Mouse (Mus musculus): ENCODE data around the gene Tmbim1. TPM values are rescaled to one million over a fixed set of nuclear protein-coding genes. Genes with fewer than 3 reads are reported as not detected.

The Tmbim1 gene
- total RNA-seq, 2 experiments from 2014 or later: 13.8 to 24.6 TPM

DNA sequence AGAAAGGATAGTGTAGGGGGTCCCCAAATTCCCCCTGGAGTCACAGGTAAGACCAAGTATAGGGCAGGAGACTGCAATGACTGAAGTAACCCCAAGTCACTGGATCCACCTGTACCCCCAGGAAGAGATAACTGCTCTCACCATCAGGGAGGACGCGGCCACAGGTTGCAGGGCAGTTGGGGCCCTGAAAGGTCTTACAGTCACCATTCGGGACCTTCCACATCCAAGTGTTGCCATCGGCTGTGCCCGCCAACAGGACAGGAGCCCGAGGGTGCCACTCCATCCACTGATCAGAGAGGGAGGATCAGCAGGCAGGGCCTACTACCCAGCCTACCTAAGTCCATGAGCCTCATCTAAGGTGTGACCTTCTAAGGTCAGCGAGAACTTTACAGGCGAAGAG is 23.5 kb downstream of the Tmbim1 start:
- ATAC-seq (replicated peaks; ENCODE audit: poor library complexity, severe bottlenecking): no peak

DNA sequence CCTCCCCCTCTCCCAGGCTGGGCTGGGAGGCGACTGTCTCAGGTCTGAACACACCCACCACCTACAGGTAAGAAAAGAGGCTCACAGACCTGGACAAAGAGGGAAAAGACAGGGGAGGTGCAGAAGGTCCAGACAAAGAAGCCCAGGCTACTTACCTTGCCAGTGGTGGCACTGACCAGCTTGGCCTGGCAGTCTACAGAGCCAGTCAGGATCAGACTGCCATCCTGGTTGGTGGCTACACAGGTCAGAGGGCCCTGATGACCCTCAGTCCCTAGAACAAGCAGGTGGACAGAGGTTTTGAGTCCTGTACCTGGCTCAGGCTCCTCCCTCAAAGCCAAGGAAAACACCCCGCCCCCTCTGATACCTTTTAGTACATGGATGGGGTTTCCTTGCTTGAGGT is 24.1 kb downstream of the Tmbim1 start:
- no peak for ATAC-seq (replicated peaks; ENCODE audit: poor library complexity, severe bottlenecking)

DNA sequence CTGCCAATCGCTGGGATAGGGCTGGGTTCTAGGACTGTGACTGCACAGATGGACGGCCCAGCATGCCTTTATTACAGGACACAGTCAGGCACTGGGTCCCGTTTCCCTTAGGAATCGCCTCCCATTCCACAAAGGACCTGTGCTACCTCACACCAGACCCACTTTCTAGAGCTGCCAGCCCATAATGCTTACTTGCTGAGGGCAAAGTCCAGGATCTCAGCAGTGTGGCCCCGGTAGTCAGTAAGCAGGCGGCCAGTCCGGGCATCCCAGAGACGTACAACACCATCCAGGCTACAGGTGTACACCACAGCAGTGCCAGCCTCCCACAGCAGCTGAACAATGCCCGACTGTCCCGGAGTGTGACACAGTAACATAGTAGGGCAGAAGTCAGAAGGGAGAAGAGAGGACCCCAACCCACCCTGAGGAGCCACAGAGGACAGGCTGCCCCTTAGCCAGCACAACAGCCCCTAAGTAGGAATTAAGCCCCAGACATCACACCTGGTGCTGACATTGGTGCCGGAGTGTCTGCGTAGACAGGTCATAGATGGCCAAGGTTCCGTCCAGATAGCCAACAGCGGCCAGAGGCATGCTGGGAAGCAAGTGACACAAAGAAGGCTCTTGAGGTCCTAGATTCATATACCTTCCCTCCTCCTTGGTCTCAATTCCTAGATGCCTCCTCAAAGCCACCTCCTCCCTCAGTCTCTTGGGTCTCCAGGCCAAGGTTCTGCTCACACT is 24.7 kb downstream of the Tmbim1 start:
- no peak for ATAC-seq (replicated peaks; ENCODE audit: poor library complexity, severe bottlenecking)

DNA sequence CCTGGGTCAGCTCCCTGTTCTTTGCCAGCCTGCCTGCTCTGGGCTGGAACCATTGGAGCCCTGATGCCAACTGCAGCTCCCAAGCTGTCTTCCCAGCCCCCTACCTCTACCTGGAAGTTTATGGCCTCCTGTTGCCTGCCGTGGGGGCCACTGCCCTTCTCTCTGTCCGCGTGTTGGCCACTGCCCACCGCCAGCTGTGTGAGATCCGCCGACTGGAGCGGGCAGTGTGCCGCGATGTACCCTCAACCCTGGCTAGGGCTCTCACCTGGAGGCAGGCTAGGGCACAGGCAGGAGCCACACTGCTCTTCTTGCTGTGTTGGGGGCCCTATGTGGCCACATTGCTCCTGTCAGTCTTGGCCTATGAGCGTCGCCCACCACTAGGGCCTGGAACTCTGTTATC is 26.4 kb downstream of the Tmbim1 start:
- peak; percentile 8; the same call in 1 of the 2 replicates for ATAC-seq (replicated peaks; ENCODE audit: poor library complexity, severe bottlenecking)

DNA sequence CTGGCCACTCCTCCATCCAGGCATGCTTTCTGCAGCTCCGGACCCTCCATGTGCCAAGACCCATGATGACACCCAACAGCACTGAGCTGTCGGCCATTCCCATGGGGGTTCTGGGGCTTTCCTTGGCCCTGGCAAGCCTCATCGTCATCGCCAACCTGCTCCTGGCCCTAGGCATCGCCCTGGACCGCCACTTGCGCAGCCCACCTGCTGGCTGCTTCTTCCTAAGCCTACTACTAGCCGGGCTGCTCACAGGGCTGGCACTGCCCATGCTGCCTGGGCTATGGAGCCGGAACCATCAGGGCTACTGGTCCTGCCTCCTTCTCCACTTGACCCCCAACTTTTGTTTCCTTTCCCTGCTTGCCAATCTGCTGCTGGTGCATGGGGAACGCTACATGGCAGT is 26.9 kb downstream of the Tmbim1 start, which contains the start of gene Gpbar1:
Gene Gpbar1 (plus strand): TSS at position 13 of the 400 bp plus-strand sequence.
- ATAC-seq (replicated peaks; ENCODE audit: poor library complexity, severe bottlenecking): no peak

DNA sequence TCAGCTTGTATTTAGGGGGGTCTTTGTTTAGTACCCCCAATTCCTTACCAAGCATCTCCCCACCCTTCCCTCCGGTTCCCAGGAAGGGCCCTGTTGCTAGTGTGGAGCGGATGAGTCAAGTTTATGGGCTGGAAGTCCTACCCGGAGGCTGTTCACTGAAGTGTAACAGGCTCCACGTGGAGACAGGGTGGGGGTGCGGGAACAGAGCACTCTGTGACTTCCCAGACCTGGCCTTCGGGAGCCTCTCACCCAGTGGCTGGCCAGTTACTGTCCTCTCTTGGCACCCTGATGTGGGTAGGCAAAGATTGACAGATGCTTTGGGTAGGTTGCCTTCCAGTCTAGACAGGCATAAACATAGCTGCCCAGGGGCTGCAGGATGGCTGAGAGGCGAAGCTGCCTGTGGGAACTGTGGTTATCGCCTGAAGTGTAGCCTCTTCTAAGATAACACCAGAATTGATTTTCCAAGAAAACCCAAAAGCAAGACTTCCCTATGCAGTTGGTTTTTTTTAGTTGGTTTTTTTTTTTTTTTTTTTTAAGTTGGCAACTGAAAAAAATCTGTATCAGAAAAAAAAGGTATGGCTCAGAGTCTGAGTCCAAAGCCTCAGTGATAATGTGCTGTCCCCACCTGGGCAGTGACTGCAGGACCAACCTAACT is 27.4 kb downstream of the Tmbim1 start:
- no peak for ATAC-seq (replicated peaks; ENCODE audit: poor library complexity, severe bottlenecking)

DNA sequence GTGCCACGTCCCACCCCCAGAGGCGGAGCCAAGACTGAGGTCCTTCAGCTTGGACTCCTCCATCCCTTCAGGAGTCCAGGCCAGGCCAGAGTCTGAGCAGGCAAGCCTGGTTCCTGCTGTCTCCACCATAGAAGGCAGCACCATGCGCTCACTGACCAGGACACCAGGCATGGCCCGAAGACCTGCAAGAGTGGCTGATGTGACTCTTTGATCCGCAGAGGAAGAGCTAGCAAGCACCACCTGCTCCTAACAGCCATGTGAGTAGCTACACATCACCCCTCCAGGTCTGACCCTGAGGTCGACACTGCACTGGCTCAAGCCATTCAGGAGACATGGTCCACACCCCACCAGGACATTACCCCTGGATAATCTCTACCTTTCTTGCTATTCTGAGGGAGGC is 28.4 kb downstream of the Tmbim1 start:
- ATAC-seq (replicated peaks; ENCODE audit: poor library complexity, severe bottlenecking): no peak

DNA sequence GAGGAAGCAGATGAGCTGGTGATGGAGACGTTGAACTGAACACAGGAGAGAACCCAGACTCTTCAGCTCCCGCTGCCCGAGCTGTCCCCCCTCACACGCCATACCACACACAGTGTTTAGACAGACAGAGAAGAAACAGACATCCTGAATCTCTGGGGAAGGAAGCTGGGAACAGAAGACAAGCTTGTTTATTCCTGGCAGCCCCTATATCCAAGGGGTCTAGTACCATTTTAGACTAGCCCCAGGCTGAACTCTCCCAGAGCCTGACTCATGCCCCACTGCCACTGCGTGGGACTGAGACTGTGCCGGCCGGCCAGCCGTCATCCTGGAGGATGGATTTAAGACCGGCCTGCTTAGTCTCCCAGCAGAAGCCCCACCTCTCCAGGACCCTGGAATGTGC is 30.4 kb downstream of the Tmbim1 start:
- ATAC-seq (replicated peaks; ENCODE audit: poor library complexity, severe bottlenecking): 0 out of 2 replicates have a peak, but pooled peaks have one; percentile 10

DNA sequence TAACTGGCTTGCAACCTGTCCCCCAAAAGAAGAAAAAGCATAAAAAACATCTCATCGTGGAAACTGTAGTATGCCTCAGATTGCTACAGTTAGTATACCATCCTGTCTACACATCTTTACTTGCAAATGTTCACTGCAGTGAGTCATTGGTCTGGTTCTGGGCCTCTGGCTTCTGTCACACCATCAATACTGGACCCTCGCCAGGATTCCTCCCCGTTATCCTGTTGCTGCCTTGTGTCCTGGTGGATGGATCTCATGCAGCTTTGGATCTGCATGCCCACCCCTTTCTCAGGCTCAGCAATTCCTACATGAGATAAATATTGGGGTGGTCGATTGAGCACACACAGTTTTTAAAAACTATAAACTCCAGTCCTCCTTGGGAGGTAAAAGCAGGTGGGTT is 33.8 kb downstream of the Tmbim1 start:
- no peak for ATAC-seq (replicated peaks; ENCODE audit: poor library complexity, severe bottlenecking)

DNA sequence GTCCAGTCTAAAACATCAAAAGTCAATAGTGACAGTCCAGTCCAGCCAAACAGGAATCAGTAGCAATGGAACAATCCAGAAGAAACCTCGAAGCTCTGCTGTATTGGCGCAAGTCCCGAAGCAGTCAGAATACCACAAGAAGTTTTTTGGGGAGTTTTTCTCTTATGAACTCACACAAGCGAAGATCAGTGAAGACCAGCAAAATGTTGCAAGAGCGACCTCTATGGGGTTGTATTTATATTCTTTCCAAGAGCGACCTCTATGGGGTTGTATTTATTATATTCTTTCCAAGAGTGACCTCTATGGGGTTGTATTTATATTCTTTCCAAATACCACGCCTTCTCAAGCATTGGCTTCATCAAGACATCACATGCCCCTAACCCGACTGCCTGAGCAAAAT is 36.7 kb downstream of the Tmbim1 start:
- ATAC-seq (replicated peaks; ENCODE audit: poor library complexity, severe bottlenecking): no peak

DNA sequence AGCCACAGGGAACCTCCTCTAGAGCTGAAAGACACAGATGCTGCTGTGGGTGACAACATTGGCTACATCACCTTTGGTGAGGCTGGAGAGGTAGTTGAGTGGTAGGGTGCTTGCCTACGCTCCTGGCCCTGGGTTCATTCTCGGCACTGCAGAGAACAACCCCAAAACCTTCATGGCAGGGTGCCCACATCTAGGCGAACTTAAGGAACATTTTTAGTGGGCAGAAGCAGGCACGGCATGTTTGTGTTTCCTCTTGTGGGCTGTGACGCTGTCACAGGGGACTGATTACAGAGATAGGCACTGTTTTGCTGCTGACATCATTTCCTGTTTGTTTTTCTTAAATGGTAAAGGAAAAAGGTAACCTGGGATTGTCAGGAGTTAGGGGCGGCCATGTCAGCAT is 42.9 kb downstream of the Tmbim1 start:
- no peak for ATAC-seq (replicated peaks; ENCODE audit: poor library complexity, severe bottlenecking)

DNA sequence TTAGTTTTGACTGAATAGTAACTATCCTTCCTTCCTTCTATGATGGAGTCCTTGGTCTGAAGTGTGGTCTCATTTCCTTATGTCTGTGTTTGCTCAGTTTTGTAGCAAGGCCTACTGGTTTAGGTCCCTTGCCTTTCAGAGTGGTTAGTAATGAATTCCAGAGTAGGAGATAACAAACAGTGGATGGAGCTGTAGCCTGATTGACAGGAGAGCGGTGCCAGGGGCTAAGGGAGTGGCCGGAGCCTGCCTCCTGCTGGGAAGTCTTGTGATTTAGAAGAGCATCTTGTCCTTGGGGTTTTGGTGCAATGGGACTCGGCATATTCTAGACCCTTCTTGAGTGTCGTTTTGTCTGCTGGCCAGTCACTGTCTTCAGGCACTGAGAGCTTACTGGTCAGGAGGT is 48.6 kb downstream of the Tmbim1 start:
- no peak for ATAC-seq (replicated peaks; ENCODE audit: poor library complexity, severe bottlenecking)

DNA sequence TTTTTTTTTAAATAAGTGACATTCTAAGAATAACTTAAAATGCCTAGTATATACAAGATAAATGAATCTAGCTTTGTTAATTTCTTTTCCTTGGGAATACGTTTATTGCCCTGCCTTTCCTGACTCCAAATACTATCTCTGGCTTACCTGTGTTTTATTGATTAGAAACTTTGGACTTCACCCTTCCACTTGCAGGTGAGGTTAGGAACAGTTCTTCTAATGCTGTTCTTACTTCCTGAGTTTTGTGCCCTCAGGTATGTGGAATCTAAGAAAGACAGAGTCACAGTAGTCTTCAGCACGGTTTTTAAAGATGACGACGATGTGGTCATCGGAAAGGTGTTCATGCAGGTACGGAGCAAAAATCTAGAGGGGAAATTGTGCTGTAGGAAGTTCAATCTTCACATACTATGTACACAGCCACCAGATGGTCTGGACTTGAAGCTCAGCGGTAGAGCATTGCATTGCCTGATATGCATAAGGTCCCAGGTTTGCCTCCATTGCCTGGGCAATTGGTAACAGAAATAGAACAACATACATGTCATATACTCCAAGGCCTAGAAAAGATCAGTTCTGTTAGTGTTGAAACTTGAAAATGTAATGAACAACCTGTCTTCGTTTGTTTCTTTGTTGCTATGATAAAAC is 49.6 kb downstream of the Tmbim1 start:
- ATAC-seq (replicated peaks; ENCODE audit: poor library complexity, severe bottlenecking): no peak

DNA sequence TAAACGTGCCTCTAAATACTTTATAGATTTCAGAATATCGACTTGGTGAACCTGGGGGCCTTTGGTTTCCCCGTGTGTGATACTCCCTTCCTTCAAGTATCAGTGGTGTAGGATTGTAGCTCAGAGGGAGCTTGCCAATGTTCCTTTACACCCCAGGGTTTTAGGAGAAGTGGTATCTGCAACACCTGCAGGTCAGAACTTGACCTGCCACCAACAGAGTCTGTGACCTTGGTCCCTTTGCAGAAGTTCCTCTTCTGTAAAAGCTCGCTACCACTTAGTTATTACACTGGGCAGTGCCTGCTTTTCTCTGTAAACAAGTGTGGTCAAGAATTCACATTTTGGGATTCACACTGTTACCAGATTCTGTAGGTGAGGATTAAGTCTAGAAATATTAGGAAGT is 55.3 kb downstream of the Tmbim1 start:
- peak; percentile 51 for ATAC-seq (replicated peaks; ENCODE audit: poor library complexity, severe bottlenecking)

DNA sequence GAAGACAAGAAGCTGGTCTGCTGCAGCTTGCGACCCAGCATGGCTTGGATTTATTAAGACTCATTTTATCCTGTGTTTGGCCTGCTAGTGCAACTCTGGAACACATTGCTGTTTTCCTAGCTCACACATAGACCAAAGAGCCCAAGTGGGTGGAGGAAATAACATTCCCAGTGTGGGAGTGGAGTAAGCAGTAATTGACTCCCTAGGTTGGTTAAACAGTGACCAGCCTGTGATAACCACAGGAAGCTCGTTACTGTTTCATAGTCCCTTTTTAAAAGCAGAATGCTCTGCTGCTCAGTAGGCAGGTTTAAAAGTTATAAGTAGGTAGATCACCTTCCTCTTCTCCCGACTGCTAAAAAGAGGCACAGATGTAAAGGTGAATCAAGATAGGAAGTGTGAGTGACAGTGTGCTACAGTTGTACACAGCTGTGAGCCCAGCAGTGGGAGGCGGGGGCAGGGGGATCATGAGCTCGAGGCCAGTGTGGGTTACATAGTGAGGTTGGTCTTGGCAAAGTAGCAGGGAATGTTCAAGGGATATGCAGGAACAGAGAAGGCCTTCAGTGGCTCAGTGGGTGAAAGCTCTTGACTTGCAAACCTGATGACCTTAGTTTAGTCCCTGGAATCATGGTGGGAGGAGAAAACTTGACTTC is 56.0 kb downstream of the Tmbim1 start:
- ATAC-seq (replicated peaks; ENCODE audit: poor library complexity, severe bottlenecking): no peak

DNA sequence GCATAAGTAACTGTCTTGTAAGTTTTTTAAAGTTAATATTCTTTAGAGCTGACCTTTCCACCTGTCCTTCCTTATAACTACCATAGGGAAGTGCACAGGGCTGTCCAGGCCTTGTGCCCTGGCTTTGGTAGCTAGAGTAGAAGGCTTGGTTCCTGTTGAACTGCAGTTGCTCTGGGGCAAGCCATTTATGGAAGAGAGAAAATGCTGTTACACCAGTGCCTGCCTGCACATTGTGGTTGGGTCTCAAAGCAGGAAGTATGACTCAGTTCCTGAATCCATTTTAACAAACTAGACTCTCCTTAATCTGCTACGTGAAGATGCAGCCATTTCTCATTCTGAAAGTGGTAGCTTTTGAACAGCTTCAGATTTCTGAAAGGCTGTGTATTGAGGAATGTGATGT is 56.6 kb downstream of the Tmbim1 start:
- ATAC-seq (replicated peaks; ENCODE audit: poor library complexity, severe bottlenecking): peak; percentile 97

DNA sequence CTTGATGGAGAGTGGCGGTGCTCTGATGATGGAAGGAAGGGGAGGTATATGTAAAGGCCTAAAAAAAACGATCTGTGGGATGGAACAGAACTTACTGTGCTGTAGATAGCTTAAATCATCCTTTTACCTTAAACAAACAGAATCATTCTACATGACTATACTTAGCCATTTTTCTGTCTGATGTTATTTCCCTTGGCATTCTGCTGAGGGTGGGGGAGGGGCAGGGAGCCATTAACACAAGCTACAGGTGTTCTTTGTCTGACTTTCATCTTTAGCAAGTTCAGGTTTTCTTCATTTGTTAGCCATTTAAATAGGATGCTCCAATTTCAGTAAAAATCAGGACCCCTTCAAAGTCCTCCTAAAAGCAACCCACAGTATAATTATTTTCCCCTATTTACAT is 59.9 kb downstream of the Tmbim1 start:
- no peak for ATAC-seq (replicated peaks; ENCODE audit: poor library complexity, severe bottlenecking)

DNA sequence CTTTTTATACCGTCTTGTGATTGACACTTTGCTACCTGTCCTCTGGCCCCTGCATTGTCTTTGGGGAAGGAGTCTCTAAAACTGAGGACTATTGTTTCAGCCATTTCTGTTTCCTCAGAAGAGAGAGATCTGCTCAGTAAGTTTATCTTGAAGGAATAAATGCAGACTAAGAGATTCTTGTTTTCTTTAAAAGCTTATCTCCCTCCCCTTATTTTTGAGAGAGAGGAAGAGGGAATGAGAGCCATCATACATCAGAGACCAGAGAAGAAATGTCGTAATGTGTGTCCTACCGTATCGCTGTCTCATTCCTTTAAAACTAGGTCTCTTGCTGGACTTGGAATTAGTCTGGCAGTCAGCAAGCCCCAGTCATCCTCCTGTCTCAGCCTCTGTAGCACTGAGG is 64.6 kb downstream of the Tmbim1 start:
- ATAC-seq (replicated peaks; ENCODE audit: poor library complexity, severe bottlenecking): no peak

DNA sequence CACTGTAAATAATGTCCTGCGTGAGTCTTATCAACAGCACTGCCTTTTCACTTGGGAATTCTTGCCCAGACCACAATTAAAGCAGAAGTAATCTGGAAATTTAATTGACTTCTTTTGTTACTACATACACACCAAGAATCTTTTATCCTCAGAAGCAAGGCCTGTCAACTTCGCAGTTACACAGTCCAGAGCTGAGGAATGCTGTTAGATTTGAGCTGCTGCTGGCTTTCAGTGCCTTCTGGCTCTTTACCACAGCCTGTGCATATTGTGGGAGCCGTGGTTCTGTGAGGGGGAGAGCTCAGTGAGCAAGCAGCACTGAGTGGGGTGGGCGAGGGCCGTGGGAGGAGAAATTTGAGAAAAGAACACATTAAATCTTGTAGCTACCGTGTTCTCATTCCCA is 65.1 kb downstream of the Tmbim1 start:
- no peak for ATAC-seq (replicated peaks; ENCODE audit: poor library complexity, severe bottlenecking)

DNA sequence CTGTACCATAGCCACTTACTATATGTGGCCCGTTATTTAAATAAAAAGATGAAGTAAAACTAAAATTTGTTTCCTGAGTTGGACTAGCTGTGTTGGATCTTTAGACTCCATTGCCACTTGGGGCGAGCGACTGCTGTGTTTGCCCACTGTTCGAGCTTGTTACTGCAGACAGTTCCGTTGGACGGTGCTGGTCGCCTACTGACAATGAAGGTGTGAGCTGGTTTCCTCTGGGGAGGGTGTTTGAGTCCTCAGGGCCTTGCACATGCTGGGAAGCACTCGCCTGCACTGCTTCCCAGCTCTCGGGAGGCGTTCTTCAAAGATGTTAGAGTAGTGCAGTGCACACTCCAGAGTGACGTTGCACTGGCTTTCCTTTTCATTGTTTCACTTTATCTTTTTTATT is 65.8 kb downstream of the Tmbim1 start:
- peak; percentile 4; the same call in 1 of the 2 replicates for ATAC-seq (replicated peaks; ENCODE audit: poor library complexity, severe bottlenecking)

DNA sequence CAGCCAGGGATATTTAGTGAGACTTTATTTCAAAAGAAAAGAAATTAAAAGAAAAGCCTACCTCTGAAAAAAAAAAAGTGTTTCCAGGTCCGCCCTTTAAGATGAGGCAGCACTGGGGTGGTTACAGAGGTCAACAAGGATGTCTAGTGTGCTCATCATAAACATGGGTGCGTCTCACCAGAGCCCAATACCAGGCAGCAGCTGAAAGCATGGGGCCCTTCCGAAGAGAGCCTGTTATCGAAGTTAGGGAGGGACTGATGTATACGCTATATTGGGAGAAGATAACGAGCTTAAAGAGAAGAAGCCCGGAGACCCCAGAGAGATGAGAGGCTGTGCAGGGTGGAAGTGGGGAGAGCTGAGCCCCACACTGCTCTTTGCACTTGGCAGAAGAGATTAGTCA is 66.3 kb downstream of the Tmbim1 start:
- no peak; the same call in 1 of the 2 replicates for ATAC-seq (replicated peaks; ENCODE audit: poor library complexity, severe bottlenecking)

All from granulocyte monocyte progenitor cell, adult 5-6 weeks (primary cell).